Mouse (Mus musculus): Measurements from ENCODE around the gene Mak. TPM values are rescaled to one million over a fixed set of nuclear protein-coding genes. Genes with fewer than 3 reads are reported as not detected.

The Mak gene
- 0.26 and 0.39 TPM in 2 replicates for polyA plus RNA-seq (2014; fragmentation: Nextera tagmentation; extraction: Ambion mirVana)

DNA sequence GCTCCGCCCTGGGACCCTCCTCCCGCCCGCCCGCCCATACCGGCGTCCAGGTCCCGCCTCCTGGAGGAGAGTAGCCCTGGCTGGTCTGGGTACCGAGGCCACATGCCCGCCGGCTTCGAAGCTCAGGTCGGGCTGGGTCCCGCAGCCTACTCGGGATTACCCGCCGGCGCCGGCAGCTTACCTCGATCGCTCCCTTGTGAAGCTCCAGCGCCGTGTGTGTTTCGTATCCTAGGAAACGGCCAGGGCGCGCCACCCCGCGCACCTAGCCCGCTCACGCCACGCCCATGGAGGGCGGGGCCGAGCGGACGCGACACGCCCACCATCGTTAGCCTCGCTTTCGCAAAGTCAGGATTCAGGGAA lies at the start of gene Mak:
Gene Mak (minus strand): TSS at position 286 of the 360 bp plus-strand sequence.
- peak; percentile 90 for DNase-seq (ENCODE audit: low spot score)
- WGBS = under 1% methylated on average over 39 of the region's 40 CpGs
- peak within 1 kb of the TSS; percentile 81 for H3K4me2 ChIP-seq (ENCODE audit: low read length)
- H3K27me3 ChIP-seq (replicated peaks; ENCODE audit: control insufficient read depth, insufficient read depth, low read length) = peaks cover 8% of the 10 kb centered on the region
- H3K36me3 ChIP-seq (ENCODE audit: control insufficient read depth, insufficient read depth, low read length) = no peaks in the 10 kb centered on the region
- H3K4me3 ChIP-seq (ENCODE audit: low read depth, low read length) = peak within 1 kb of the TSS; percentile 43
- no peaks in the 10 kb centered on the region for H3K9me3 ChIP-seq (ENCODE audit: control insufficient read depth, low read length)
- peak; percentile 90 for ATAC-seq (replicated peaks; ENCODE audit: low FRiP score, low TSS enrichment, low read depth)
- no peaks in the 10 kb centered on the region for H3K4me1 ChIP-seq (replicated peaks; ENCODE audit: control insufficient read depth, insufficient read depth, low read length)
- H3K9ac ChIP-seq (ENCODE audit: low read length) = peak within 1 kb of the TSS; percentile 43
- no peak within 1 kb of the TSS for H3K27ac ChIP-seq (ENCODE audit: low read depth)

DNA sequence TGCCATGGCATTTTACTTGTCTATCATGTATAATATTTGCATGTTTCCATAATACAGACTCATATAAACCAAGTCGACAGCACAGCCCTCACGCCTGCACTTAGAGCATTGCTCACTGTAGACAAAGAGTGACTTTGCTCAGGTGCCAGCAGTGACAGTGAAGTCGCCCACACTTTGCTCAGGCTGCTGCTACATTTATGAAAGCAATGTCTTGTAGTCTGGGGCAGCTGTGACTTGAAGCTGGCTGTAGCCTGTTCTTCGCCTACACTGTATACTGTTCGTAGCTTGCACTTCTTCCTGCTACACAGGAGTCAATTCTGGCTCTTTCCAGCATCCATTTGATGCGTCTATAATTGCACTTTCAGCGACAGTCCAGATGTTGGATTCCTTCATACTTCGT lies 49.6 kb upstream of the Mak start:
- Histone ChIP-seq H3K9ac (ENCODE audit: low read length) (no peak overlapping the region), H3K27me3 (replicated peaks; ENCODE audit: control insufficient read depth, insufficient read depth, low read length) (no peaks in the 10 kb centered on the region), H3K9me3 (ENCODE audit: control insufficient read depth, low read length) (no peaks in the 10 kb centered on the region), H3K27ac (ENCODE audit: low read depth) (no peak overlapping the region), H3K36me3 (ENCODE audit: control insufficient read depth, insufficient read depth, low read length) (no peaks in the 10 kb centered on the region), H3K4me2 (ENCODE audit: low read length) (no peak overlapping the region), H3K4me1 (replicated peaks; ENCODE audit: control insufficient read depth, insufficient read depth, low read length) (no peaks in the 10 kb centered on the region), H3K4me3 (ENCODE audit: low read depth, low read length) (no peak overlapping the region)
- ATAC-seq (replicated peaks; ENCODE audit: low FRiP score, low TSS enrichment, low read depth) = no peak
- WGBS = 91% methylated on average over 8 of the region's 8 CpGs
- DNase-seq (ENCODE audit: low spot score) = no peak

DNA sequence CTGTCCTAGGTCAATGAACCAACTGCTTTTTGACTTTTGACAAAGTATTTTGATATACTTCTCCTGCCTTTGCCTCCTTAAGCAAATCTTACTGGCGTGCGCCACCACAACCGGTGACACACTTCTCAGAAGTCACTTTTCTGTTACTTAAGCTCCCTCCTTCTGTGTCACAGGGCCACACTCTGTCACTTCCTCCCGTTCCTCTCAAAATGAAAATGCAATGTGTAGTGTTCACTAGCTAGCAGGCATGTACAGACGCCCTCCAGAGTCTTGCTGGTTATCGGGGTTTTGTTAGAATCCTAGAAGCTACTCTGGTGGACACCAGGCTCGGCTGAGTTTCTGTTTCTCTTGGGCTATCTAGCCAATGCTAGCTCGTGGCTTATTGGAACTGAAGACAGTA lies 48.8 kb upstream of the Mak start:
- H3K9me3 ChIP-seq (ENCODE audit: control insufficient read depth, low read length) = no peaks in the 10 kb centered on the region
- H3K9ac ChIP-seq (ENCODE audit: low read length) = no peak overlapping the region
- ATAC-seq (replicated peaks; ENCODE audit: low FRiP score, low TSS enrichment, low read depth) (no peak), DNase-seq (ENCODE audit: low spot score) (no peak)
- WGBS = 88% methylated on average over 8 of the region's 8 CpGs
- H3K36me3 ChIP-seq (ENCODE audit: control insufficient read depth, insufficient read depth, low read length) = no peaks in the 10 kb centered on the region
- H3K4me3 ChIP-seq (ENCODE audit: low read depth, low read length) = no peak overlapping the region
- no peak overlapping the region for H3K4me2 ChIP-seq (ENCODE audit: low read length)
- no peaks in the 10 kb centered on the region for H3K27me3 ChIP-seq (replicated peaks; ENCODE audit: control insufficient read depth, insufficient read depth, low read length)
- no peak overlapping the region for H3K27ac ChIP-seq (ENCODE audit: low read depth)
- no peaks in the 10 kb centered on the region for H3K4me1 ChIP-seq (replicated peaks; ENCODE audit: control insufficient read depth, insufficient read depth, low read length)

DNA sequence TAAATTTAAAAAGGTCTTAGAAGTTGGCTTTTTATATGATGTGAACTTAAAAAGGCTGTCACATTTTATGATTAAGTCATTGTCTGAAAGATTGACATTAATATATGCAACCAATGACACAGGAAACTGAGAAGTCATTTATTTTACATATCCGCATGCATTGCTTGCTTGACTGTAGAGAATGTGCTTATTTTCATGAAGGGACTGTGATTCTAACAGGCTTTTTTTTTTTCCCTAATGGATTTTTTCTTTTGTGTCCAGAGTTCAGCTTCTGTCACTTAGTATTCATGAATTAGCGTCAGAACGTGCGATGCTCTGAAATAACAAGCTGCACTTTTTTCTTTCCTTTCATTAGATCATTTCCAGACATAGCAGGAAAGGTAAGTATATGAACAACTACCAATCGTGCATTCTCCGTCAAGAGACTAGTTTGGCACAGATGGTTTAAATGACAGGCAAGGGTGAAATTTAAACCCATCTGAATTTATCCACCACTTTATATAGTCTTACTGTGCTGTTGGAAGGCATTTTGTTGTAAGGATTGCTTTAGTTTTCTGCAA lies 44.2 kb upstream of the Mak start:
- ATAC-seq (replicated peaks; ENCODE audit: low FRiP score, low TSS enrichment, low read depth) (no peak), DNase-seq (ENCODE audit: low spot score) (no peak)
- no peak overlapping the region for H3K9ac ChIP-seq (ENCODE audit: low read length)
- H3K36me3 ChIP-seq (ENCODE audit: control insufficient read depth, insufficient read depth, low read length) = no peaks in the 10 kb centered on the region
- no peak overlapping the region for H3K4me2 ChIP-seq (ENCODE audit: low read length)
- WGBS = 91% methylated on average over 6 of the region's 6 CpGs
- no peaks in the 10 kb centered on the region for H3K9me3 ChIP-seq (ENCODE audit: control insufficient read depth, low read length)
- no peak overlapping the region for H3K4me3 ChIP-seq (ENCODE audit: low read depth, low read length)
- no peaks in the 10 kb centered on the region for H3K27me3 ChIP-seq (replicated peaks; ENCODE audit: control insufficient read depth, insufficient read depth, low read length)
- no peak overlapping the region for H3K27ac ChIP-seq (ENCODE audit: low read depth)
- no peaks in the 10 kb centered on the region for H3K4me1 ChIP-seq (replicated peaks; ENCODE audit: control insufficient read depth, insufficient read depth, low read length)

DNA sequence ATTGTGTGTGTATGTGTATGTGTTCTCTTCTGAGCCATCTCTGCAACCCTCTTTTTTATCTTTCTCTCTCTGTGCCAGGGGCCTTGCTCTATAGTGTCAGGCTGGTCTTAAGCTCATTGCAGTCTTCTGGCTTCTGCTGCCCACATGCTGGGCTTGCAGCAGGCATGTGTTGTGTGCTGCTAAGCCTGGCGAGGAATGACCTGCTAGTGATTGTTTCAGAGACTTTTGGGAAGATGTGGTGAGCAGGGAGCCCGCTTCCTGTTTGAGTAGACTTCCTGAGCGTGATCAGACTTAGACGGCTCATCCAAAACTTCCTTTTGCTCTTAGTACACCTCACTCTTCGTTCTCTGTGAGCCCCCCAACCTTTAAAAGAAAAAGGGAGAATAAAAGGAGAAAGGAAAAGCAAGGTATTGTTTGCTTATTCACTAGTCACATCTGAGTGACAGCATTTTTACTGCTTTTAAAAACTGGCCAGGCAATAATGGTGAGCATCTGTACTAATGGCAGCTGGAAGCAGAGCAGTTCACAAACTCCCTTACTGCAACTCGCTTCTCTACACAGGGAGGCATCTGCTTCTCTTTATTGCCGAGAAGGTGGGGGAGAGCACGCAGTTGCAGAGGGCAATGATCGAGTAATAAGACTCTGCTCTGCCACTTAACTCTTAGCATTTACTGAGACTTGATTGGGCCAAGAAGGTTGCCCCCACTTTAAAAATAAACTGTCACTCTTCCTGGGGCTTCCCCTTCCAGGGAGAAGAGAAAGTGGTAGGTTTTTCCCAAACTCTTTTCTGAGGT lies 39.8 kb upstream of the Mak start:
- Histone ChIP-seq H3K27ac (ENCODE audit: low read depth) (no peak overlapping the region), H3K4me3 (ENCODE audit: low read depth, low read length) (no peak overlapping the region), H3K9ac (ENCODE audit: low read length) (no peak overlapping the region), H3K4me2 (ENCODE audit: low read length) (no peak overlapping the region), H3K9me3 (ENCODE audit: control insufficient read depth, low read length) (no peaks in the 10 kb centered on the region), H3K4me1 (replicated peaks; ENCODE audit: control insufficient read depth, insufficient read depth, low read length) (no peaks in the 10 kb centered on the region), H3K36me3 (ENCODE audit: control insufficient read depth, insufficient read depth, low read length) (no peaks in the 10 kb centered on the region), H3K27me3 (replicated peaks; ENCODE audit: control insufficient read depth, insufficient read depth, low read length) (0 out of 2 replicates have a peak, but pooled peaks cover 5% of the 10 kb centered on the region)
- ATAC-seq (replicated peaks; ENCODE audit: low FRiP score, low TSS enrichment, low read depth) = no peak
- 31% methylated on average over 9 of the region's 9 CpGs for WGBS
- DNase-seq (ENCODE audit: low spot score) = no peak

DNA sequence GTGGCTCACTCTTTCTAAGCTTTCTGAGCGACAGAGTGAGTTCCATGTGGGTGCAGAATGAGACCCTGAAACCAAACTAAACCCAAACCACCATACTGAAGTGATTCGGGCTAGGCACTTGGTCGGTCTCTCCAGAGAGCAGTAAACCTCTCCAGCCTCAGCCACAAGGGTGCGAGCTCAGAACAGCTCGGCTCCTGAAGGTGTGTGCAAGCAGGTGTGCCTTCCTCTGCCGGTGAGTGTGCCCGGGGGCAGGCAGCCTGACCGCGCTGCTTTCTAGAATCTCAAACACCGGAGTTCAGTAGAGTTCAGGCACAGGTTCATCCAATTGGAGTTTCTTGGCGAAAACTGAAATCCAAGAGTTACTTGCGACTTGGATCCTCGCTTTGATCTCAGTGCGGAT lies 34.4 kb upstream of the Mak start, which contains the start of gene Sycp2l:
Gene Sycp2l (plus strand): TSS at position 368 of the 400 bp plus-strand sequence.
- peak; percentile 72; the same call in 1 of the 2 replicates for ATAC-seq (replicated peaks; ENCODE audit: low FRiP score, low TSS enrichment, low read depth)
- Histone ChIP-seq H3K27me3 (replicated peaks; ENCODE audit: control insufficient read depth, insufficient read depth, low read length) (0 out of 2 replicates have a peak, but pooled peaks cover 12% of the 10 kb centered on the region), H3K9me3 (ENCODE audit: control insufficient read depth, low read length) (no peaks in the 10 kb centered on the region), H3K4me2 (ENCODE audit: low read length) (peak within 1 kb of the TSS; percentile 42), H3K27ac (ENCODE audit: low read depth) (no peak within 1 kb of the TSS), H3K4me1 (replicated peaks; ENCODE audit: control insufficient read depth, insufficient read depth, low read length) (no peaks in the 10 kb centered on the region), H3K36me3 (ENCODE audit: control insufficient read depth, insufficient read depth, low read length) (no peaks in the 10 kb centered on the region), H3K4me3 (ENCODE audit: low read depth, low read length) (peak within 1 kb of the TSS; percentile 13; the same call in 1 of the 2 replicates), H3K9ac (ENCODE audit: low read length) (no peak within 1 kb of the TSS)
- WGBS = 20% methylated on average over 14 of the region's 14 CpGs
- peak; percentile 61 for DNase-seq (ENCODE audit: low spot score)

DNA sequence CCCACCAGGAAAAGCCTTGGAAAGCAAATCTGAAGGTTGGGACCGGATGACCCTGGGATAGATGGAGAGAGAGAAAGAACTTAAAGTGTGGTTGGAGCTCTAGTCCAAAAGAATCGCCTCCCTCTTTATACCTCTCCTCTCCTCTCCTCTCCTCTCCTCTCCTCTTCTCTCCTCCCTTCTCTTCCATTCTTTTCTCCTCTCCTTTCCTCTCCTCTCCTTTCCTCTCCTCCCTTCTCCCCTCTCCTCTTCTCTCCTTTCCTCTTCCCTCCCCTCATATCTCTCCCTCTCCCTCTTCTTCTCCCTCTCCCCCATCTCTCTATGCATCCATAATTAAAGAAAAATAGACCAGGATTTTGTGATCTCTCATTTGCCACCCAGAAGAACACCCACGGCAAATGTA lies 31.4 kb upstream of the Mak start, which contains the start of gene Gcm2:
Gene Gcm2 (minus strand): TSS at position 101 of the 400 bp plus-strand sequence.
- H3K9ac ChIP-seq (ENCODE audit: low read length) = no peak within 1 kb of the TSS
- H3K4me1 ChIP-seq (replicated peaks; ENCODE audit: control insufficient read depth, insufficient read depth, low read length) = no peaks in the 10 kb centered on the region
- DNase-seq (ENCODE audit: low spot score) = no peak
- H3K27me3 ChIP-seq (replicated peaks; ENCODE audit: control insufficient read depth, insufficient read depth, low read length) = 0 out of 2 replicates have a peak, but pooled peaks cover 12% of the 10 kb centered on the region
- 76% methylated on average over 3 of the region's 3 CpGs for WGBS
- H3K27ac ChIP-seq (ENCODE audit: low read depth) = no peak within 1 kb of the TSS
- no peaks in the 10 kb centered on the region for H3K9me3 ChIP-seq (ENCODE audit: control insufficient read depth, low read length)
- H3K4me3 ChIP-seq (ENCODE audit: low read depth, low read length) = no peak within 1 kb of the TSS
- H3K36me3 ChIP-seq (ENCODE audit: control insufficient read depth, insufficient read depth, low read length) = no peaks in the 10 kb centered on the region
- no peak for ATAC-seq (replicated peaks; ENCODE audit: low FRiP score, low TSS enrichment, low read depth)
- no peak within 1 kb of the TSS for H3K4me2 ChIP-seq (ENCODE audit: low read length)

DNA sequence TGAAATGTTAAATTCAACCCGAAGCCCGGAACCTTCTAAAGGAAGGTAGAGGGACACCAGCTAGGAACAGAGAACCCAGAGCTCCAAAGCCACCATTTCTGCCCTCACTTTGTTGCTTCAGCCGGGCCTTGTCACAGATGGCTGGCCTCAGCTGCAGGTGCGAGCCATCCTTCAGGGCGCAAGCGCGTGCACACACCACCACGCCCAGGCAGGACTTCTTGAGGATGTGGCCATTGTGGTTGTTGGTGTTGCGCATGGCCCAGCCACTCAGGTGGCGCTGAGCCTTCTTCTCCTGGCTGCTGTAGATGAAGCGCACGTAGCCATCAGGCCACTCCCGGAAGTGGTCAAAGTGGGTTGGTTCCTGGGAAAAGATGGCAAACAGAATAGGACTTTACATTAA lies 26.0 kb upstream of the Mak start:
- 92% methylated on average over 13 of the region's 13 CpGs for WGBS
- ATAC-seq (replicated peaks; ENCODE audit: low FRiP score, low TSS enrichment, low read depth) = no peak
- no peaks in the 10 kb centered on the region for H3K9me3 ChIP-seq (ENCODE audit: control insufficient read depth, low read length)

More for the DNA sequence above, 26.0 kb upstream of the Mak start:
- H3K4me2 ChIP-seq (ENCODE audit: low read length) = no peak overlapping the region
- H3K4me1 ChIP-seq (replicated peaks; ENCODE audit: control insufficient read depth, insufficient read depth, low read length) = no peaks in the 10 kb centered on the region
- H3K27me3 ChIP-seq (replicated peaks; ENCODE audit: control insufficient read depth, insufficient read depth, low read length) = no peaks in the 10 kb centered on the region
- no peak overlapping the region for H3K9ac ChIP-seq (ENCODE audit: low read length)
- no peaks in the 10 kb centered on the region for H3K36me3 ChIP-seq (ENCODE audit: control insufficient read depth, insufficient read depth, low read length)
- H3K4me3 ChIP-seq (ENCODE audit: low read depth, low read length) = no peak overlapping the region
- no peak overlapping the region for H3K27ac ChIP-seq (ENCODE audit: low read depth)
- no peak for DNase-seq (ENCODE audit: low spot score)
